Mouse (Mus musculus): ENCODE data around the gene Tbc1d10b. TPM values are rescaled to one million over a fixed set of nuclear protein-coding genes. Genes with fewer than 3 reads are reported as not detected.

The Tbc1d10b gene
- total and polyA plus RNA-seq, 2 experiments, result 5.3 to 9.5 TPM

DNA sequence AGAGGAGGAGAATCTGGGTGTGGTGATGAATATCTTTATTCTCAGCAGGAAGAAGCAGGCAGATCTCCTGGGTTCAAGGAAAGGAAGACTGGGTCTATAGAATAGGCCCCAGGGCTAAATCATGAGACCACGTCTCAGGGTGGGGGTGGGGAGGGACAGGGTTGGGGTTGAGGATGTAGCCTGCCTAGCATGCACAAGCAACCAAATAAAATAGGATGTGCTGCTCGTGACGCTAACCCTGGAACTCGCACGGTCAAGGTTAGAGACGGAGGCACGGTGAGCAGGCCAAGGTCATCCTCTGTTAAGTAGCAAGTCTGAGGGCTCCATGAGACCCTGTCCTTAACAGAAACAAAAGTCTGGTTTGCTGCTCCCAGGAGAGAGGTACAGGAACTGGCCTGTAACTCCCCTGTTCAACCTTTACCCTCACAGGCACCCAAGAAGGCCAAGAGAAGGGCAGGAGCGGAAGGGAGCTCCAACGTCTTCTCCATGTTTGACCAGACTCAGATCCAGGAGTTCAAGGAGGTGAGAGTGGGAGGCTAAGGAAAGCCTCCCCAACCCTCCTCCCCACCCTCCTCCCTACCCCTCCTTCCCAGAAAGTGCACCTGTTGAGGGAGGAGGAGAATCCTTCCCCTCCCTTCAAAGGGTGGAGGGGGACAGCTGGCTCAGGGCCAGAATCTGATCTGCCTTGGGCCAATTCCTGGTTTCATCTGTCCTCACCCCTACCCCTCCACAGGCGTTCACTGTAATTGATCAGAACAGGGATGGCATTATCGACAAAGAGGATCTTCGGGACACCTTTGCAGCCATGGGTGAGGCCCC is 4.4 kb upstream of the Tbc1d10b start:
- DNase-seq (ENCODE audit: extremely low read depth, low read depth, low spot score), result no peak
- H3K9ac ChIP-seq (ENCODE audit: low read depth, low read length), result no peak overlapping the region
- H3K4me3 ChIP-seq (ENCODE audit: insufficient read depth, low read depth, low read length), result no peak overlapping the region
- H3K27ac ChIP-seq (replicated peaks; ENCODE audit: insufficient read depth, low read depth, low read length), result no peak overlapping the region
- H3K36me3 ChIP-seq (ENCODE audit: control insufficient read depth, insufficient read depth, low read length), result no peaks in the 10 kb centered on the region
- 87% methylated on average over 12 of the region's 12 CpGs for WGBS
- H3K4me1 ChIP-seq (ENCODE audit: control insufficient read depth, insufficient read depth, low read length), result no peaks in the 10 kb centered on the region
- no peaks in the 10 kb centered on the region for H3K27me3 ChIP-seq (ENCODE audit: control insufficient read depth, insufficient read depth, low read length)
- peaks cover 5% of the 10 kb centered on the region for H3K79me2 ChIP-seq (ENCODE audit: control insufficient read depth, insufficient read depth, low read length)
- no peak for TF ChIP-seq POLR2A (IDR thresholded peaks at IDR 0.05; ENCODE audit: extremely low read depth, insufficient read depth, low read length)
- no peak for TF ChIP-seq CTCF (IDR thresholded peaks at IDR 0.05; ENCODE audit: low read depth, low read length)

DNA sequence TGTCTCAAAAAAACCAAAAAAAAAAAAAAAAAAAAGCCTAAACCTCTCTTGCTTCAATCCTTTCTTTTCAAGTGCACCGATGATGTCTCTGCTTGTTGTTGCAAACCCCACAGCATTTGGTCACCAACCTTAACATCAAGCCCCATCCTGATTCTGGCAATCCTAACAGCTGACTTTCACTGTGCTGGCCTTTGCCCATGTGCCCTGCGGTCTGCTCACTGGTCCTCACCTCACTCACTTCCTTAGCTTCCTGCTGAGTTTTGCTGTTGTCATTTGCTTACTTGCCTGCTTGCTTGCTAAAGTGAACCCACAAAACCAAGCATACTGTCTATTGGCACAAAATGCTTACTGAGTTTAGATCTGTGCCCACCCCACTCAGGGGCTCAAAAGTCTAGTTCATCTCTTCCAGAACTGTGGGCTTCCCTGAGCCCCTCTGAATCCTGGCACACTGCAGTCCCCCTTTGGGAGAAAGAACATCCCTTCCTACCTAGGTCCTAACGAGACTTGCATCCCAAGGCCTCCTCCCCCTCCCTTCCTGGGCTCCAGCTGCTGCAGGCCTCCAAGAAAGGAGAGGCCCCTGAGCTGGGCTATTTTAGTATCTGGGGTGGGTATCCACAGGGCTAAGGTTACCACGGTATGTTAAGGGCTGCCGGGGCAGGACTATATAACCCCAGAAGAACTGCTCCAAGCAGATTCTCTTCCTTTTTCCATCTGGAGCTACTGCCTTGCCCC is 2.9 kb upstream of the Tbc1d10b start:
- TF ChIP-seq CTCF (IDR thresholded peaks at IDR 0.05; ENCODE audit: low read depth, low read length), result no peak
- TF ChIP-seq POLR2A (IDR thresholded peaks at IDR 0.05; ENCODE audit: extremely low read depth, insufficient read depth, low read length), result no peak
- no peak overlapping the region for H3K27ac ChIP-seq (replicated peaks; ENCODE audit: insufficient read depth, low read depth, low read length)
- 92% methylated on average over 5 of the region's 5 CpGs for WGBS
- peaks cover 7% of the 10 kb centered on the region for H3K4me1 ChIP-seq (ENCODE audit: control insufficient read depth, insufficient read depth, low read length)
- no peak for DNase-seq (ENCODE audit: extremely low read depth, low read depth, low spot score)
- peaks cover 11% of the 10 kb centered on the region for H3K79me2 ChIP-seq (ENCODE audit: control insufficient read depth, insufficient read depth, low read length)
- no peak overlapping the region for H3K9ac ChIP-seq (ENCODE audit: low read depth, low read length)
- H3K4me3 ChIP-seq (ENCODE audit: insufficient read depth, low read depth, low read length), result no peak overlapping the region
- no peaks in the 10 kb centered on the region for H3K36me3 ChIP-seq (ENCODE audit: control insufficient read depth, insufficient read depth, low read length)
- no peaks in the 10 kb centered on the region for H3K27me3 ChIP-seq (ENCODE audit: control insufficient read depth, insufficient read depth, low read length)

DNA sequence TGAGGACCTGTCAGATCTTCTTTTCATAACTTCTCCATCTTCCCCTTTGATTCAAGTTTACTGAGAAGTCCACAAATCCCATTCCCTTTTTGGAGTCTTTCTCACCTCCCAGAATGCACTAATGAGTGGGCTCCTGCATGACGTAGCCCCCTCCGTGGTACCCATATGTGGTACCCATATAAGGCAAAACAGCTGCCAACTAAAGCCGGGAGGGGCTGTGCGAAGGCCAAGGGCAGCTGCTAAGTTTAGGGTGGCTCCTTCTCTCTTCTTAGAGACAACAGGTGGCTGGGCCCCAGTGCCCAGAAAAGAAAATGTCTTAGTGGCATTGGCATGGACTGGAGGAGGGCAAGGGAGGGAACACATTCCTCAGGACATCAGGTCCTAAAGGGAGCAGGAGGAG is 2.0 kb upstream of the Tbc1d10b start:
- WGBS, result 93% methylated on average over 4 of the region's 4 CpGs

DNA sequence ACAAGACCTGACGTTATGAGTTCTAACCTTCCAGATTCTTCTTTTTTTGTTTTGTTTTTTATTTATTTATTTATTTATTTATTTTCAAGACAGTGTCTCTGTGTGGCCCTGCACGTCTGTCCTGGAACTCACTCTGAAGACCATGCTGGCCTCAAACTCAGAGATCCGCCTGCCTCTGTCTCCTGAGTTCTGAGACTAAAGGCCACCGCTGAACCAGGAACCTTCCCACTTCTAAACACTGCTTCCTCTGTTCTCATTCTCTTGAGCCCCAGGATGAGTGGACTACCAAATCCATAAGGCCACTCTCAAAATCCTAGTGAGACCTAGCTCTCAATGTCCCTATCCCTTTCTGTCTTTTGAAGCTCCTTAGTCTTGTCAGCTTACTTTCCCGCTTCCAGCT is 1.6 kb upstream of the Tbc1d10b start:
- Histone ChIP-seq H3K36me3 (ENCODE audit: control insufficient read depth, insufficient read depth, low read length) (no peaks in the 10 kb centered on the region), H3K27me3 (ENCODE audit: control insufficient read depth, insufficient read depth, low read length) (no peaks in the 10 kb centered on the region), H3K4me1 (ENCODE audit: control insufficient read depth, insufficient read depth, low read length) (peaks cover 7% of the 10 kb centered on the region), H3K4me3 (ENCODE audit: insufficient read depth, low read depth, low read length) (no peak overlapping the region), H3K79me2 (ENCODE audit: control insufficient read depth, insufficient read depth, low read length) (peaks cover 11% of the 10 kb centered on the region), H3K9ac (ENCODE audit: low read depth, low read length) (no peak overlapping the region), H3K27ac (replicated peaks; ENCODE audit: insufficient read depth, low read depth, low read length) (no peak overlapping the region)
- WGBS, result 85% methylated on average over 5 of the region's 5 CpGs
- no peak for DNase-seq (ENCODE audit: extremely low read depth, low read depth, low spot score)
- TF ChIP-seq CTCF (IDR thresholded peaks at IDR 0.05; ENCODE audit: low read depth, low read length), result no peak
- TF ChIP-seq POLR2A (IDR thresholded peaks at IDR 0.05; ENCODE audit: extremely low read depth, insufficient read depth, low read length), result no peak

More for the DNA sequence above, 2.0 kb upstream of the Tbc1d10b start:
- Histone ChIP-seq H3K79me2 (ENCODE audit: control insufficient read depth, insufficient read depth, low read length) (peaks cover 11% of the 10 kb centered on the region), H3K4me3 (ENCODE audit: insufficient read depth, low read depth, low read length) (no peak overlapping the region), H3K27me3 (ENCODE audit: control insufficient read depth, insufficient read depth, low read length) (no peaks in the 10 kb centered on the region), H3K27ac (replicated peaks; ENCODE audit: insufficient read depth, low read depth, low read length) (no peak overlapping the region), H3K36me3 (ENCODE audit: control insufficient read depth, insufficient read depth, low read length) (no peaks in the 10 kb centered on the region), H3K4me1 (ENCODE audit: control insufficient read depth, insufficient read depth, low read length) (peaks cover 7% of the 10 kb centered on the region), H3K9ac (ENCODE audit: low read depth, low read length) (no peak overlapping the region)
- TF ChIP-seq CTCF (IDR thresholded peaks at IDR 0.05; ENCODE audit: low read depth, low read length) (no peak), POLR2A (IDR thresholded peaks at IDR 0.05; ENCODE audit: extremely low read depth, insufficient read depth, low read length) (no peak)
- no peak for DNase-seq (ENCODE audit: extremely low read depth, low read depth, low spot score)

DNA sequence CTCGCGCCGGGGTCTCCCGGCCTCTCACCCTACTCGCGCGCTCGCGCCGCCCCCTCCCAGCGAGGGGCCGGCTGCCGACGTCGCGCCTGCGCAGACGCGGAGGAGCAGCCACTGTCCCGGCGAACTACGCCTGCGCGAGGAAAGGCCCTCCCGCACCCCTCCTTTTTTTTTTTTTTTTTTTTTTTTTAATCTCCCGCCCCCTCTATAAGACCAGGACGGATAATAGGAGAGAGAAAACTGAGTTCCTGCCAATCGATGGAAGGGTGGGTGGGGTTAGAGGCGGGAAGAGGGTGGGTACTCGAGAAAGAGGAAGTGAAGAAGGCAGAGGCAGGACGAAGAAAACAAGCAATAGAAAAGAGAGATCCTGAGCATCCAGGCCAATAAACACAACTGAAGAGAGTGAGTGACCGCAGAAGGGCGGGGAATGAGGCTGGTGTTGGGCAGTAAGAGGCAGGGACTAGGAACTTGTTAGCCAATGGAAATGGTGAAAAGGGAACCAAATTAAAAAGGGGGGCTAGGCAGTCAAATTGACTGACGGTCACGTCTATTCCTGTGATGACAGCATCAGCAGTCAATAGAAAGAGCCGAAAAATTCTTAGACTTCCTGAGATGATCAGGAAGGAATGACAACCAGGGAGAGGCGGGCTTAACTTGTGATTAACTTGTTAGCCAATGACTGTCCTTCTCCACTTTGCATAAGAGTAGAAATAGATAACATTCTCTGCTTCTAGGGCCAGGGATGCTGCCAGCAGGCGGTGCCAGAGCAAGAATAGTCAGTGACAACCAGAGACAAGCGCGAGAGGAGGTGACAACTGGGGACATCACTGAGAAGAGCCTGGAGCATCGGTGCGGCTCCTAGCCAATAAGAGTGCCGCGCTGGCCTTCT is 528 bp upstream of the Tbc1d10b start, which contains the start of gene Mylpf:
Gene Mylpf (plus strand): TSS at position 338 of the 886 bp plus-strand sequence.
- under 1% methylated on average over 42 of the region's 44 CpGs for WGBS
- Histone ChIP-seq H3K4me3 (ENCODE audit: insufficient read depth, low read depth, low read length) (peak within 1 kb of the TSS; percentile 78), H3K4me1 (ENCODE audit: control insufficient read depth, insufficient read depth, low read length) (peaks cover 7% of the 10 kb centered on the region), H3K9ac (ENCODE audit: low read depth, low read length) (peak within 1 kb of the TSS; percentile 78), H3K36me3 (ENCODE audit: control insufficient read depth, insufficient read depth, low read length) (no peaks in the 10 kb centered on the region), H3K27ac (replicated peaks; ENCODE audit: insufficient read depth, low read depth, low read length) (peak within 1 kb of the TSS; percentile 54), H3K79me2 (ENCODE audit: control insufficient read depth, insufficient read depth, low read length) (peaks cover 11% of the 10 kb centered on the region), H3K27me3 (ENCODE audit: control insufficient read depth, insufficient read depth, low read length) (no peaks in the 10 kb centered on the region)
- peak; percentile 74; the same call in 1 of the 2 replicates for TF ChIP-seq POLR2A (IDR thresholded peaks at IDR 0.05; ENCODE audit: extremely low read depth, insufficient read depth, low read length)
- TF ChIP-seq CTCF (IDR thresholded peaks at IDR 0.05; ENCODE audit: low read depth, low read length), result peak; percentile 82
- peak; percentile 100 for DNase-seq (ENCODE audit: extremely low read depth, low read depth, low spot score)

Data from liver, adult 2 months (tissue).